11 mouse cellular contexts compared by ENCODE assay signal in the genomic region with DNA sequence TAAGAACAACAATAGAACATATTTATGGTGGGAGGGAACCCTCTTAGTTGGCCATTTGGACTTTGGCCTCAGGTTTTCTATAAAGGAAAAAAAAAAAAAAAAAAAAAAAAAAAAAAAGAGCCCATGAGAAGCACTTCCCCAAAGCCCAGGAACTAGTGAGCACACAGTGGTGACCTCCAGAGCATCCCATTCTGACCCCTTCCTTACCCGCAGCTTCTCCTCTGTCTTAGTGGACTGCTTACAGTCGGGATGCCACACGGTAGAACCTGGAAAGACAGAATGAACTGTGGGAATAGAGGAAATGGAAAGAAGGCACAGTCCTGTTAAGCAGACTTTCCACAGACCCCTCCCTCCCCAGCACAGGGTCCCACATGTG.
DNase-seq lines count a peak whose midpoint lies in the region; ATAC-seq and TF ChIP-seq lines count a peak whose summit lies in the region.
"Had no signal": no experiment of that assay in that cellular context is flagged by ENCODE, and none has a peak within 500 bp of the region (broad histone marks: within the 10 kb centered on the region; RNA-seq: fewer than 3 reads in every experiment).

No protein-coding gene starts in this region.

- H3K9ac ChIP-seq in heart, embryonic 13.5 days, result no peak overlapping the region
- no peak overlapping the region for H3K9ac ChIP-seq in limb, embryonic 13.5 days
- no peak overlapping the region for H3K9ac ChIP-seq in neural tube, embryonic 15.5 days (replicated peaks)
- H3K9ac ChIP-seq: liver, embryonic 13.5 days had no signal

- no peaks in the 10 kb centered on the region for H3K27me3 ChIP-seq in heart, embryonic 13.5 days (replicated peaks)
- no peaks in the 10 kb centered on the region for H3K27me3 ChIP-seq in limb, embryonic 13.5 days
- H3K27me3 ChIP-seq in limb, embryonic 10.5 days (ENCODE audit: low read depth, poor library complexity, severe bottlenecking), result peaks cover 66% of the 10 kb centered on the region
- no peaks in the 10 kb centered on the region for H3K27me3 ChIP-seq in neural tube, embryonic 15.5 days (replicated peaks)
- H3K27me3 ChIP-seq: liver, embryonic 13.5 days had no signal

- peaks cover 29% of the 10 kb centered on the region for H3K36me3 ChIP-seq in heart, embryonic 13.5 days
- no peaks in the 10 kb centered on the region for H3K36me3 ChIP-seq in limb, embryonic 13.5 days
- no peaks in the 10 kb centered on the region for H3K36me3 ChIP-seq in limb, embryonic 10.5 days
- H3K36me3 ChIP-seq in neural tube, embryonic 15.5 days, result no peaks in the 10 kb centered on the region
- H3K36me3 ChIP-seq: liver, embryonic 13.5 days had no signal

- DNase-seq in heart, postnatal 36 days, result no peak
- no peak for DNase-seq in limb, embryonic 10.5 days (ENCODE audit: low spot score)
- no peak for DNase-seq in urinary bladder, postnatal 36 days (ENCODE audit: low spot score in 2 of 2)
- DNase-seq: liver, embryonic 13.5 days; thymus, postnatal 36 days had no signal

- intact Hi-C loops in heart, postnatal 36 days (cut with DNase I), result loop anchor here (5.0 kb wide), 1 partner anchor 38 kb away; no protein-coding TSS in a partner anchor

- peak overlapping the region; percentile 42 for H3K27ac ChIP-seq in heart, embryonic 13.5 days (replicated peaks)
- 0 out of 2 replicates have a peak overlapping the region, but pooled peaks have one; percentile 52 for H3K27ac ChIP-seq in limb, embryonic 13.5 days
- no peak overlapping the region for H3K27ac ChIP-seq in limb, embryonic 10.5 days
- H3K27ac ChIP-seq in embryonic fibroblast, embryonic 13.5 days (ENCODE audit: insufficient read depth, low read length), result peak overlapping the region; percentile 90
- peak overlapping the region; percentile 70; the same call in 1 of the 2 replicates for H3K27ac ChIP-seq in neural tube, embryonic 15.5 days (replicated peaks)
- H3K27ac ChIP-seq: liver, embryonic 13.5 days; macrophage had no signal

- no peak overlapping the region for H3K4me2 ChIP-seq in heart, embryonic 13.5 days
- H3K4me2 ChIP-seq in limb, embryonic 13.5 days (replicated peaks), result no peak overlapping the region
- H3K4me2 ChIP-seq in neural tube, embryonic 15.5 days, result no peak overlapping the region
- H3K4me2 ChIP-seq: liver, embryonic 13.5 days had no signal

- ATAC-seq in heart, embryonic 13.5 days (ENCODE audit: extremely low read depth, insufficient number of reproducible peaks, low FRiP score, low TSS enrichment), result no peak
- ATAC-seq in limb, embryonic 13.5 days (ENCODE audit: low FRiP score, low read depth), result no peak
- ATAC-seq in neural tube, embryonic 15.5 days (ENCODE audit: low FRiP score), result no peak
- ATAC-seq in inflammation-experienced regulatory T-cells, adult 6 months, result no peak

- no peak for TF ChIP-seq POLR2A in embryonic fibroblast, embryonic 13.5 days (IDR thresholded peaks at IDR 0.05; ENCODE audit: low read depth, low read length)

- no peaks in the 10 kb centered on the region for H3K9me3 ChIP-seq in heart, embryonic 13.5 days
- no peaks in the 10 kb centered on the region for H3K9me3 ChIP-seq in limb, embryonic 13.5 days
- H3K9me3 ChIP-seq in limb, embryonic 10.5 days (replicated peaks), result no peaks in the 10 kb centered on the region
- no peaks in the 10 kb centered on the region for H3K9me3 ChIP-seq in neural tube, embryonic 15.5 days (replicated peaks)
- H3K9me3 ChIP-seq: liver, embryonic 13.5 days had no signal

- H3K4me3 ChIP-seq in heart, embryonic 13.5 days, result no peak overlapping the region
- H3K4me3 ChIP-seq in limb, embryonic 13.5 days, result no peak overlapping the region
- H3K4me3 ChIP-seq in limb, embryonic 10.5 days, result no peak overlapping the region
- H3K4me3 ChIP-seq in embryonic fibroblast, embryonic 13.5 days (ENCODE audit: insufficient read depth, low read length), result no peak overlapping the region
- H3K4me3 ChIP-seq in neural tube, embryonic 15.5 days (replicated peaks), result no peak overlapping the region
- H3K4me3 ChIP-seq: liver, embryonic 13.5 days had no signal

- no peak for TF ChIP-seq CTCF in embryonic fibroblast, embryonic 13.5 days (IDR thresholded peaks at IDR 0.05; ENCODE audit: borderline replicate concordance, insufficient read depth, low read length)

- H3K4me1 ChIP-seq in heart, embryonic 13.5 days, result peaks cover 55% of the 10 kb centered on the region
- H3K4me1 ChIP-seq in limb, embryonic 13.5 days, result peaks cover 65% of the 10 kb centered on the region
- H3K4me1 ChIP-seq in limb, embryonic 10.5 days, result peaks cover 43% of the 10 kb centered on the region
- peaks cover 22% of the 10 kb centered on the region for H3K4me1 ChIP-seq in embryonic fibroblast, embryonic 13.5 days (ENCODE audit: control insufficient read depth, insufficient read depth, low read length)
- H3K4me1 ChIP-seq in neural tube, embryonic 15.5 days, result peaks cover 39% of the 10 kb centered on the region

- 79% methylated on average over 3 of the region's 3 CpGs for WGBS in heart, embryonic 13.5 days
- 79% methylated on average over 3 of the region's 3 CpGs for WGBS in limb, embryonic 13.5 days
- WGBS in limb, embryonic 10.5 days, result 89% methylated on average over 3 of the region's 3 CpGs
- WGBS in neural tube, embryonic 15.5 days, result 86% methylated on average over 3 of the region's 3 CpGs
